Mouse (Mus musculus) lung, embryonic 16.5 days (tissue): ENCODE data around the gene Zbtb38. TPM values are rescaled to one million over a fixed set of nuclear protein-coding genes. Genes with fewer than 3 reads are reported as not detected.
A peak's percentile ranks its signal among the peaks of the same experiment; 100 is the strongest.

ENCODE experiments used
- ATAC-seq: fragments of 200-750 bp; cut with Nextera tagmentation; 2 replicates; pipeline ENCODE4 v1.8.0; 2017; ENCODE audit warnings: low read depth, mild to moderate bottlenecking, moderate library complexity
- H3K27ac ChIP-seq: fragments of 300-500 bp; sonication (generic); 2 replicates; pipeline ENCODE4 v1.5.1; 2014; ENCODE audit warnings: mild to moderate bottlenecking, control low read depth, low read length
- H3K27me3 ChIP-seq: fragments of 300-500 bp; sonication (generic); 2 replicates; pipeline ENCODE4 v1.6.1; 2014; ENCODE audit warnings: low read depth, low read length, mixed read lengths; ENCODE audit not compliant: control insufficient read depth, insufficient read depth
- H3K36me3 ChIP-seq: fragments of 300-500 bp; sonication (generic); 2 replicates; pipeline ENCODE4 v1.6.1; 2014; ENCODE audit warnings: low read length; ENCODE audit not compliant: control insufficient read depth, insufficient read depth
- H3K4me1 ChIP-seq: fragments of 300-500 bp; sonication (generic); replicated peaks from 2 replicates; pipeline ENCODE4 v1.6.1; 2014; ENCODE audit warnings: low read length, mixed read lengths; ENCODE audit not compliant: control insufficient read depth, insufficient read depth
- H3K4me2 ChIP-seq: fragments of 300-500 bp; sonication (generic); 2 replicates; pipeline ENCODE4 v1.6.1; 2014; ENCODE audit warnings: low read depth, low read length, control low read depth
- H3K4me3 ChIP-seq: fragments of 300-500 bp; sonication (generic); 2 replicates; pipeline ENCODE4 v1.5.1; 2014; ENCODE audit warnings: mild to moderate bottlenecking, low read length, control low read depth
- H3K9ac ChIP-seq: fragments of 300-500 bp; sonication (generic); 2 replicates; pipeline ENCODE4 v1.6.1; 2014; ENCODE audit warnings: low read length, control low read depth
- H3K9me3 ChIP-seq: fragments of 300-500 bp; sonication (generic); 2 replicates; pipeline ENCODE4 v1.6.1; 2016; ENCODE audit warnings: low read length; ENCODE audit not compliant: control insufficient read depth
- WGBS: fragments of 180-500 bp; shearing (Covaris S2); extraction: QIAGEN DNeasy Blood & Tissue Kit; methylation state at CpG from one replicate; pipeline ENCODE4 v1.1.7; 2014; 5-methylcytosine and 5-hydroxymethylcytosine counted together
- polyA plus RNA-seq: library from polyadenylated mRNA; unstranded; fragments of >200 nt; fragmentation: Nextera tagmentation; extraction: Ambion mirVana; gene quantifications from 2 replicates; pipeline ENCODE4 v1.2.1, GENCODE M21; 2015

Zbtb38 gene
- polyA plus RNA-seq, 1 experiment from 2014 or later = 29.2 TPM

DNA sequence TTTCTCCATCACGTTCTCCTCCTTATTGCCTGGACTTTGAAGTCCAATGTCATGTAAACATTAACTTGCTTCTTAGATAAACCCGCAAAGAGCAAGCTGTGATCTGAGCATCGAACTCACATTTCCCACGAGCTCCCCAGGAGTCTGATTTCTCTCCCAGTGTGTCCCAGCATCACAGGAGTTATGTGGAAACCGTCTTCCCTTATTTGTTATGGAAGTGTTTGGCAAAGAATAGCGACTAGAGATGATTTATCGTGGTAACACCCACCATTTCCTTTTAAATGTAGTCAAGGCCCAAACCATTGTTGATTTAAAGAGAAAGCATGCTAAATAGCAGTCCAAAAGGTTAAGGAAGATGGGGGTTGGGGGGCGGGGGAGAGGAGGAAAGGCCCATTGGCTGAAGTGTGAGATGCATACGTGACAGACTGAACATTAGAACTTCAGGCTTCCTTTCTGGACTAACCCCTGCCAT lies 33.3 kb upstream of the Zbtb38 start:
- H3K4me2 ChIP-seq = no peak overlapping the region
- peak; percentile 72 for ATAC-seq
- WGBS = 11% methylated on average over 9 of the region's 9 CpGs

DNA sequence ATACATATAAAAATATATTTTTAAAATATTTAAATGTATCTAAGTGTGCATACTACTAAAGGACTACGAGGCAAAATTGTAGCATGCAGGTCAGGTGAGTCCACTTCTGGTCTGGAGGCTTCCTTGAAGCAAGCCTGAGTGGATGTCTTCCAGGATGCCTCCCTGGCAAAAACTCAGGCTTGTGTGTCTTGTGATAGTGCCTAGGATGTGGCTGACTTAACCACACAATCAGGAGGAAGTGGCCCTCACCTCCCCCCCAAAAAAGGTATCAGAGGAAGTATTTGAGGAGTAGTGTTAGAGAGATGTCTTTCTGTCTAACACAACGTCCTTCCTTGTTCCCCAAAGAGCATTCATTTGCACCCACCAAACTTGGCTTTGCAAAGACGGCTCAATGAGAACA lies 32.6 kb upstream of the Zbtb38 start:
- ATAC-seq = no peak
- H3K4me2 ChIP-seq = no peak overlapping the region
- no peaks in the 10 kb centered on the region for H3K36me3 ChIP-seq
- WGBS = 46% methylated on average over 3 of the region's 3 CpGs
- H3K27me3 ChIP-seq = no peaks in the 10 kb centered on the region
- H3K27ac ChIP-seq = no peak overlapping the region
- peaks cover 17% of the 10 kb centered on the region; the same call in 1 of the 2 replicates for H3K4me1 ChIP-seq
- no peaks in the 10 kb centered on the region for H3K9me3 ChIP-seq
- H3K9ac ChIP-seq = no peak overlapping the region
- no peak overlapping the region for H3K4me3 ChIP-seq

More for the DNA sequence above, 33.3 kb upstream of the Zbtb38 start:
- Histone ChIP-seq H3K9ac (no peak overlapping the region), H3K4me3 (no peak overlapping the region), H3K9me3 (no peaks in the 10 kb centered on the region), H3K27me3 (no peaks in the 10 kb centered on the region), H3K27ac (peak overlapping the region; percentile 34; the same call in 1 of the 2 replicates), H3K4me1 (peaks cover 17% of the 10 kb centered on the region; the same call in 1 of the 2 replicates), H3K36me3 (no peaks in the 10 kb centered on the region)

DNA sequence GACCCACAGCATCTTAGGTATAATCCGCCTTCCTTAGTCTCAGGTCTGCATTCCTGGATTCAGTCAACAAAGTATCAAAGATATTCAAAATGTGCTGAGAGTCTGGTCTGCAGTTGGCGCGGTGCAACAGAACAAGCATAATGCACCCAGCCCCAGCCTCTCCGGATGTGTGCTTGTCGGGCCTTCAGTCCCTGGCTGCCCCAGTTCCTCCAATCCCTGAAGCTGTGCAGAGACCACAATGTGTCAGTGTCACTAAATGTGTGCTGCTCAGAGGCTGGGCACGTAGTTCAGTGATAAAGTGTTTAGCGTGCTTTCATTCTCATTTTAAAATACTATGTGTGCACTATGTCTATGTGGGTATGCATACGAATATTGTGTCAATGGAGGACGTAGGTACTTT lies 31.0 kb upstream of the Zbtb38 start:
- Histone ChIP-seq H3K9ac (no peak overlapping the region), H3K4me2 (no peak overlapping the region), H3K9me3 (no peaks in the 10 kb centered on the region), H3K4me1 (peaks cover 17% of the 10 kb centered on the region; the same call in 1 of the 2 replicates), H3K36me3 (no peaks in the 10 kb centered on the region), H3K27me3 (no peaks in the 10 kb centered on the region), H3K27ac (no peak overlapping the region), H3K4me3 (no peak overlapping the region)
- WGBS = 77% methylated on average over 9 of the region's 9 CpGs
- no peak for ATAC-seq

DNA sequence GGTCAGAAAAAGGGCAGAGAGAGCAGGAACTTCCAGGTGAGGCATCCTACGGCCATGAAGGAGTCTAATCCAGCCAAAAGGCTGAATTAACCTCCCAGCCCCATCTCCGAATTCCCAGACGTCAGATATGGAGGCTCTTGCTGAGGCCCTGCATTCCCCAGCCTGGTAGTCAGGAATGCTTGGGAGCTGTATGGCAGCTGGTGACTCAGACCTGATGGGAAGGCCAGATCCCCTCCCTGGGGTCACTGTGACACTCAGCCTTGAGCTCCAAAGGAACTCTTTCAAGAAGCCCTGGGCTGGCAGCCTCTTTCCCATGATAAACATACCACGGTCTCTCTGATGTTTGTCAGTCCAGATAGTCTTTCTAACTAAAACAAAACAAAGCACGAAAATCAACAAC lies 30.6 kb upstream of the Zbtb38 start:
- H3K4me3 ChIP-seq = no peak overlapping the region
- ATAC-seq = 0 out of 2 replicates have a peak, but pooled peaks have one; percentile 34
- H3K4me1 ChIP-seq = peaks cover 17% of the 10 kb centered on the region; the same call in 1 of the 2 replicates
- no peaks in the 10 kb centered on the region for H3K36me3 ChIP-seq
- H3K27me3 ChIP-seq = no peaks in the 10 kb centered on the region
- no peak overlapping the region for H3K27ac ChIP-seq
- 43% methylated on average over 5 of the region's 5 CpGs for WGBS
- H3K4me2 ChIP-seq = no peak overlapping the region
- H3K9ac ChIP-seq = no peak overlapping the region
- H3K9me3 ChIP-seq = no peaks in the 10 kb centered on the region

DNA sequence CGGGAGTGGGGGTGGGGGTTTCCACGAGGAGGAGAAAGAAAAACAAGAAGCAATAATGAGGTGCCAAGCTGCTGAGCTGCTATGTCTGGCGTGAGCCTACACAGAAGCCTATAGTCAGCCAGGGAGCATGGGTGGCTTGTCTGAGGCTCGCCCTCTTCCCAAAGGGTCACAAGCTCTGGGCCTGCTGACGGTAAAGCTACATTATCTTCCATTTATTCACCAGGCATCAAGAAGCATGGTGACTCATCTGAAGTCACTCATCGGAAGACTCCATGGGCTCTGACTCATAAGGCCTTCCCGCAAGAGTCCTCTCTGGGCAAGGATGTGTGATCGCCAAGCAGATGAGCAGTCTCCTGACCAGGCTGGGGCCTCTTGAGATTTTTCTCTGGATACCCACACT lies 29.4 kb upstream of the Zbtb38 start:
- ATAC-seq = 0 out of 2 replicates have a peak, but pooled peaks have one; percentile 40
- Histone ChIP-seq H3K36me3 (no peaks in the 10 kb centered on the region), H3K9ac (no peak overlapping the region), H3K9me3 (no peaks in the 10 kb centered on the region), H3K27ac (no peak overlapping the region), H3K4me3 (no peak overlapping the region), H3K27me3 (no peaks in the 10 kb centered on the region), H3K4me1 (peaks cover 13% of the 10 kb centered on the region; the same call in 1 of the 2 replicates), H3K4me2 (no peak overlapping the region)
- WGBS = 62% methylated on average over 8 of the region's 8 CpGs

DNA sequence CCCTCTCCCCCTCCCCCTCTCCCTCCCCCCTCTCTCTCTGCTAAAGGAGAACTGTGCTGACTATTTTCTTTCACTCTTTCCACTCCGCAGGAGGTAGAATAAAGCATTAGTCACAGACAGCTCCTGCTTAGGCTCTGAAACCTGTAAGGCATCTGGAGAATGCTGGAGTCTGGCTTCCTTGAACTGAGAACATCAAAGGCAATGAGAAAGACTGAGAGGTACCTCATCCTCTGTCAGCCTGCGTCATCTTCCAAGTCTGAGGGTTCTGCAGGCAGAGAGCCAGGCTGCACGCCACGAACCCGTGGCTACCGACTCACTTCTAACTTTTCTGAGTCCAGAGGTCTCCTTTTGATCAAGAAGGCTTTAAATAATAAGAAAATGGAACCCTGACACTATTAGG lies 20.5 kb upstream of the Zbtb38 start:
- WGBS = 15% methylated on average over 6 of the region's 6 CpGs
- no peaks in the 10 kb centered on the region for H3K4me1 ChIP-seq
- H3K4me3 ChIP-seq = no peak overlapping the region
- no peaks in the 10 kb centered on the region for H3K9me3 ChIP-seq
- H3K36me3 ChIP-seq = no peaks in the 10 kb centered on the region
- no peak for ATAC-seq
- H3K4me2 ChIP-seq = no peak overlapping the region
- H3K27ac ChIP-seq = no peak overlapping the region
- H3K27me3 ChIP-seq = no peaks in the 10 kb centered on the region
- H3K9ac ChIP-seq = no peak overlapping the region

DNA sequence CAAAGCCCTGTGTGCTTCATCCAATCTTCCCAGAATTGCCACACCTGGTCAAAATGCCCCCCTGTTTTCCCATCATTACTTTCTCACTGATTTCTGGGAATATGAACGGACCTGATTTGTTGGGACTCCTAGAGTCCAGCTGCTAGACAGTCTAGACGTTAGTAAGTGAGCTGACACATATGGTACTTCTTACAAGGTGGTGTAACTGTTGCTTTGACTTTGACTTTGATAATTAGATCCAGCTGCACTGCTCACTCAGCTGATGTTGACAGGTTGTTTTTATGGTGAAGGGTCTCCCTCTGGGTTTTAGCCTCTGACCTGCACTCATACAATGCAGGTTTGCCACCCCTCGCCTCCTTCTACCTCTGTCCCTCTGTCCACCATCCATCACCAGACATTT lies 17.8 kb upstream of the Zbtb38 start:
- ATAC-seq = no peak
- no peak overlapping the region for H3K9ac ChIP-seq
- no peaks in the 10 kb centered on the region for H3K4me1 ChIP-seq
- no peak overlapping the region for H3K4me3 ChIP-seq
- H3K27ac ChIP-seq = no peak overlapping the region
- 61% methylated on average over 3 of the region's 3 CpGs for WGBS
- H3K36me3 ChIP-seq = no peaks in the 10 kb centered on the region
- no peak overlapping the region for H3K4me2 ChIP-seq
- no peaks in the 10 kb centered on the region for H3K27me3 ChIP-seq
- H3K9me3 ChIP-seq = no peaks in the 10 kb centered on the region

DNA sequence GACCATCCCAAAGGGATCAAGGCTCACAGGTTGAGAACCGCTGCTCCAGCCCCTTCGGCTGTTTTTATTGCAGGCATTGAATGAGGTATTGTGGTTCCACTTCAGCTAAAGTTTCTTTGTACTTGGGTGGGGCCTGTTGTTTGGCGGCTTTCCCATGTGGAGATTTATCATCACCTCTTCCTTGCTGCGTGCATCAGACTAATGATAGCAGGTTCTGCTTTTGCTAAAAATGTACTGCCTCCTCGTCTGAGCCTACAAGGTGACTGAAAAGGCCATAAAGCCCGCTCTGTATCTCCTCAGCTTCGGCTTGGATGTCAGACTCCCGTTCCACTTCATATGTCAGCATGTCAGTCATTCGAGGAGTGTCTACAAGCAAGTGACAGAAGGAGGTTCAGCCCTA lies 17.0 kb upstream of the Zbtb38 start:
- H3K36me3 ChIP-seq = no peaks in the 10 kb centered on the region
- H3K27me3 ChIP-seq = no peaks in the 10 kb centered on the region
- no peak for ATAC-seq
- H3K9ac ChIP-seq = no peak overlapping the region
- no peaks in the 10 kb centered on the region for H3K9me3 ChIP-seq
- no peak overlapping the region for H3K27ac ChIP-seq
- no peak overlapping the region for H3K4me3 ChIP-seq
- H3K4me1 ChIP-seq = no peaks in the 10 kb centered on the region
- 60% methylated on average over 9 of the region's 9 CpGs for WGBS
- H3K4me2 ChIP-seq = no peak overlapping the region

DNA sequence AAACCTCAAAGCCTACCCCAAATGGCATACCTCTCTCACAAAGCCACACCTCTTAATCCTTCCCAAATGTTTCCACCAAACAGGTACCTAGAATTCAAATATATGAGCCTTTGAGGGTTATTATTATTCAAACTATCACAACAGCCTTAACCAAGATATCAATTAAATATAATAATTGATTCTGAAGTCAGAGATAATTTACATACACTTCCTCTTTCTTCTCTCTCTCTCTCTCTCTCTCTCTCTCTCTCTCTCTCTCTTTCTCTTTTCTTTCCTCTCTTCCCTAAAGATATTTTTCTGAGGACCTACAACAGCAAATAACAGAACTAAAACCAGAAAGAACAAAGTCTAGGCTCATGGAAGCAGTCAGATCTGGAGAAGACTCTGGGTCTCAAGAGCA lies 15.2 kb upstream of the Zbtb38 start:
- no peaks in the 10 kb centered on the region for H3K36me3 ChIP-seq
- no peaks in the 10 kb centered on the region for H3K4me1 ChIP-seq
- no peak overlapping the region for H3K4me3 ChIP-seq
- ATAC-seq = no peak
- no peaks in the 10 kb centered on the region for H3K27me3 ChIP-seq
- no peak overlapping the region for H3K4me2 ChIP-seq
- H3K9me3 ChIP-seq = no peaks in the 10 kb centered on the region
- no peak overlapping the region for H3K27ac ChIP-seq
- no peak overlapping the region for H3K9ac ChIP-seq

DNA sequence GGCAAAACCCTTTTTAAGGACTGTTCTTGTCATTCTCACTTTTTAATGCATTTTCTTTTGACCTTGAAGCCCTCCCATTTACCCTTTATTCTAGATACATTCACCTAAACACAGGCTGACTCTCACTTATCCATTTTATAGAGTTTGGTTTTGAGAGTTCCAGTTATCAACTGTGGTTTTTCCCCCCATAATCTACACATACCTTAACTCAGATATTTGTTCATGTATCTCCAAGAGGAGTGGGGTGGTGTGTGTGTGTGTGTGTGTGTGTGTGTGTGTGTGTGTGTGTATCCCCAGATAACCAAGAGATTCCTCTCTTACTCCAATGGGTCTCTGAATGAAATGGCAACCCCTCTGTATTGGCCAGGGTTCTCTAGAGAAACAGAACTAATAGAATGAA lies 13.4 kb upstream of the Zbtb38 start:
- Histone ChIP-seq H3K36me3 (no peaks in the 10 kb centered on the region), H3K4me3 (no peak overlapping the region)
- no peak for ATAC-seq

More for the DNA sequence above, 13.4 kb upstream of the Zbtb38 start:
- no peak overlapping the region for H3K27ac ChIP-seq
- H3K4me2 ChIP-seq = no peak overlapping the region
- no peak overlapping the region for H3K9ac ChIP-seq
- no peaks in the 10 kb centered on the region for H3K27me3 ChIP-seq
- H3K4me1 ChIP-seq = no peaks in the 10 kb centered on the region
- no peaks in the 10 kb centered on the region for H3K9me3 ChIP-seq
